Mouse (Mus musculus): ENCODE data around the gene Shisa7.

- TF ChIP-seq CTCF (IDR thresholded peaks at IDR 0.05; ENCODE audit: extremely low read depth, insufficient read length, insufficient replicate concordance, low read depth, low read length) = no peak
- TF ChIP-seq POLR2A (IDR thresholded peaks at IDR 0.05; ENCODE audit: low read depth, low read length) = no peak
Measured at GRCm38 (mm10) chr7:4877226-4877625, 32.7 kb upstream of the Shisa7 start.

Data from small intestine, adult 2 months (tissue).